Comparison of ENCODE assay signal across 8 mouse cellular contexts in the genomic region with DNA sequence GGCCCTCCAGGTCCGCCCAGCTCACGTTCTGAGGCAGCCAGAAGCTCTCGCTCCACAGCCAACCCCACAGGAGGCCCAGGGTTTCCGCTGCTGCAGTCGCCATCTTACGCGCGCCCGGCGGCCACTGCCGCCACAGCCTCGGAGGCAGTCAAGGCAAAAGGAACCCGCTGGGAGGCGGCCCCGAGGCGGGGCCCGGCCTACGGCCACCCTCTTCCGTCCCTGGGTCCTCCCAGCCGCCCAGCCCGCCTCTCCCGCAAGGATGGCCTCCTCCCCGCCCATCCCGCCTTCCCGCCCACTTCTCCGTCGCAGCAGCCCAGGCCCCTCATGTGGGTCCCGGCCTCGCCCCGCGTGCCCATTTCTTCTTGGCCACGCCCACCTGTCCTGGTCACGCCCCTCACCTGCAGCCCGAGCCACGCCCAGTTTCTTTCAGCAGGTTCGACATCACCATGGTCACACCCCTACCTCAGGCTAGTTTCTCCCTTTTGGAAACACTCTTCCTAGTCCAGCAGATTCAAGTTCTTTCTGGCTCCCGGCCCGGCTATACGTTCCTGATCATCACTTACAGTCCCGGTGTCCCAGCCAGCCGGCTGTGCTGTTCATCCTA. TPM values are rescaled to one million over a fixed set of nuclear protein-coding genes. Genes with fewer than 3 reads are reported as not detected.
DNase-seq lines count a peak whose midpoint lies in the region; ATAC-seq lines count a peak whose summit lies in the region.

No protein-coding gene starts in this region.

- H3K36me3 ChIP-seq in hindbrain, embryonic 13.5 days: no peaks in the 10 kb centered on the region

- under 1% methylated on average over 38 of the region's 41 CpGs for WGBS in hindbrain, embryonic 13.5 days

- peak; percentile 87 for ATAC-seq in hindbrain, embryonic 13.5 days (ENCODE audit: low FRiP score)

- no peaks in the 10 kb centered on the region for H3K9me3 ChIP-seq in hindbrain, embryonic 13.5 days

- H3K27me3 ChIP-seq in hindbrain, embryonic 13.5 days: no peaks in the 10 kb centered on the region

- H3K4me1 ChIP-seq in hindbrain, embryonic 13.5 days (replicated peaks): peaks cover 19% of the 10 kb centered on the region

- H3K4me2 ChIP-seq in hindbrain, embryonic 13.5 days: peak overlapping the region; percentile 86

- peak overlapping the region; percentile 80 for H3K4me3 ChIP-seq in hindbrain, embryonic 13.5 days

- DNase-seq in R1 (ENCODE audit: low read depth, low spot score): peak; percentile 97
- DNase-seq in cerebellum, postnatal 25 days: peak; percentile 87 to 88
- DNase-seq in frontal cortex, postnatal 14 days (ENCODE audit: low spot score in 2 of 2): peak; percentile 53 to 78
- DNase-seq in layer of hippocampus, postnatal 25 days (ENCODE audit: extremely low spot score in 1 of 2, low spot score in 1 of 2): peak; percentile 75 to 77
- DNase-seq in lung, postnatal 14 days: peak; percentile 90
- DNase-seq in ovary, postnatal 36 days (ENCODE audit: low spot score): peak; percentile 93
- peak; percentile 90 for DNase-seq in thymus, postnatal 14 days

- peak overlapping the region; percentile 91 for H3K9ac ChIP-seq in hindbrain, embryonic 13.5 days

- peak overlapping the region; percentile 96 for H3K27ac ChIP-seq in hindbrain, embryonic 13.5 days

RNA-seq across cellular contexts. Expression of gene Cers5, which starts 0.3 kb away (rescaled TPM):
- 73.6 and 74.3 TPM in 2 replicates for polyA plus RNA-seq in hindbrain, embryonic 13.5 days (2015; fragmentation: Nextera tagmentation; extraction: Ambion mirVana)
- 10 to 100 TPM; 29.0 to 34.0 TPM for total RNA-seq in layer of hippocampus, postnatal 25 days (2021)

RNA-seq across cellular contexts. Expression of gene Cox14, which starts 47.0 kb away (rescaled TPM):
- polyA plus RNA-seq in hindbrain, embryonic 13.5 days (2015; fragmentation: Nextera tagmentation; extraction: Ambion mirVana): 160 and 174 TPM in 2 replicates
- total RNA-seq in layer of hippocampus, postnatal 25 days (2021): 100 to 1,000 TPM; 124 to 135 TPM

RNA-seq across cellular contexts. Expression of gene Gpd1, which starts 55.1 kb away (rescaled TPM):
- 1.6 and 2.1 TPM in 2 replicates for polyA plus RNA-seq in hindbrain, embryonic 13.5 days (2015; fragmentation: Nextera tagmentation; extraction: Ambion mirVana)
- total RNA-seq in layer of hippocampus, postnatal 25 days (2021): 100 to 1,000 TPM; 128 to 145 TPM

Comparison
In these comparisons a context has a peak if more than half of its experiments do, and no peak if none do; other contexts are left out.
1. Peak in every context shown above with its lines: DNase-seq, ATAC-seq, H3K4me3 ChIP-seq and H3K27ac ChIP-seq.